In genomic region chr17:35918276-35919059, GRCm38 (mm10) we compare ENCODE assay signal across 8 mouse cellular contexts. TPM values are rescaled to one million over a fixed set of nuclear protein-coding genes. Genes with fewer than 3 reads are reported as not detected.
A peak's percentile ranks its signal among the peaks of the same experiment; 100 is the strongest.
DNase-seq lines count a peak whose midpoint lies in the region; ATAC-seq lines count a peak whose summit lies in the region.

No protein-coding gene starts in this region.

- peaks cover 25% of the 10 kb centered on the region for H3K4me1 ChIP-seq in heart, embryonic 10.5 days
- peaks cover 30% of the 10 kb centered on the region for H3K4me1 ChIP-seq in kidney, embryonic 16.5 days (ENCODE audit: insufficient read depth, low read length)

- H3K9me3 ChIP-seq in heart, embryonic 10.5 days = no peaks in the 10 kb centered on the region
- H3K9me3 ChIP-seq in kidney, embryonic 16.5 days (ENCODE audit: low read length) = no peaks in the 10 kb centered on the region

- DNase-seq in urinary bladder, postnatal 14 days (ENCODE audit: low spot score) = peak; percentile 32
- no peak for DNase-seq in urinary bladder, adult 2 months (ENCODE audit: low spot score)
- DNase-seq in cerebellum, adult 9-11 months = peak; percentile 76
- no peak for DNase-seq in heart, embryonic 10.5 days (ENCODE audit: low spot score)
- peak; percentile 65 for DNase-seq in lung, postnatal 36 days
- peak; percentile 57 for DNase-seq in splenic B cell, adult 2 months (ENCODE audit: low read depth, low spot score)
- DNase-seq in right cerebral cortex, postnatal 25 days = no peak

- no peaks in the 10 kb centered on the region for H3K27me3 ChIP-seq in heart, embryonic 10.5 days (ENCODE audit: insufficient read depth, poor library complexity, severe bottlenecking)
- no peaks in the 10 kb centered on the region for H3K27me3 ChIP-seq in kidney, embryonic 16.5 days (ENCODE audit: insufficient read depth, low read length)
- no peaks in the 10 kb centered on the region for H3K27me3 ChIP-seq in splenic B cell, adult 2 months (ENCODE audit: control insufficient read depth, insufficient read depth, low read length, poor library complexity, severe bottlenecking)

- under 1% methylated on average over 11 of the region's 11 CpGs for WGBS in heart, embryonic 10.5 days
- WGBS in kidney, embryonic 16.5 days = under 1% methylated on average over 11 of the region's 11 CpGs

- H3K4me3 ChIP-seq in heart, embryonic 10.5 days = peak overlapping the region; percentile 80
- H3K4me3 ChIP-seq in kidney, embryonic 16.5 days (ENCODE audit: low read length) = peak overlapping the region; percentile 85

- H3K9ac ChIP-seq in kidney, embryonic 16.5 days (replicated peaks; ENCODE audit: low read length) = peak overlapping the region; percentile 98

- peaks cover 27% of the 10 kb centered on the region for H3K36me3 ChIP-seq in heart, embryonic 10.5 days
- peaks cover 12% of the 10 kb centered on the region for H3K36me3 ChIP-seq in kidney, embryonic 16.5 days (ENCODE audit: insufficient read depth, low read length)
- peaks cover 13% of the 10 kb centered on the region; the same call in 1 of the 2 replicates for H3K36me3 ChIP-seq in splenic B cell, adult 2 months (ENCODE audit: control insufficient read depth, insufficient read depth, low read length, poor library complexity, severe bottlenecking)

- H3K27ac ChIP-seq in heart, embryonic 10.5 days = peak overlapping the region; percentile 98
- H3K27ac ChIP-seq in kidney, embryonic 16.5 days (ENCODE audit: low read length) = peak overlapping the region; percentile 95

- no peak for ATAC-seq in kidney, embryonic 16.5 days (ENCODE audit: low FRiP score, low TSS enrichment)

- peak overlapping the region; percentile 70 for H3K4me2 ChIP-seq in kidney, embryonic 16.5 days (replicated peaks; ENCODE audit: low read depth, low read length)

RNA-seq across cellular contexts. Expression of gene Ppp1r10, which starts 2.2 kb away (rescaled TPM):
- polyA plus RNA-seq in urinary bladder, adult 2 months (2012; rRNA removed) = 25.8 and 26.0 TPM in 2 replicates
- 37.6 and 45.2 TPM in 2 replicates for polyA plus RNA-seq in heart, embryonic 10.5 days (2016; fragmentation: Nextera tagmentation; extraction: Ambion mirVana)
- polyA plus RNA-seq in kidney, embryonic 16.5 days (2015; fragmentation: Nextera tagmentation; extraction: Ambion mirVana) = 47.2 and 54.8 TPM in 2 replicates

RNA-seq across cellular contexts. Expression of gene Mrps18b, which starts 2.3 kb away (rescaled TPM):
- polyA plus RNA-seq in urinary bladder, adult 2 months (2012; rRNA removed) = 77.9 and 90.8 TPM in 2 replicates
- polyA plus RNA-seq in heart, embryonic 10.5 days (2016; fragmentation: Nextera tagmentation; extraction: Ambion mirVana) = 99.5 and 111 TPM in 2 replicates
- polyA plus RNA-seq in kidney, embryonic 16.5 days (2015; fragmentation: Nextera tagmentation; extraction: Ambion mirVana) = 88.0 and 89.7 TPM in 2 replicates

RNA-seq across cellular contexts. Expression of gene Atat1, which starts 8.6 kb away (rescaled TPM):
- polyA plus RNA-seq in urinary bladder, adult 2 months (2012; rRNA removed) = 45.9 and 58.8 TPM in 2 replicates
- 59.4 and 78.6 TPM in 2 replicates for polyA plus RNA-seq in heart, embryonic 10.5 days (2016; fragmentation: Nextera tagmentation; extraction: Ambion mirVana)
- polyA plus RNA-seq in kidney, embryonic 16.5 days (2015; fragmentation: Nextera tagmentation; extraction: Ambion mirVana) = 82.2 and 102 TPM in 2 replicates

RNA-seq across cellular contexts. Expression of gene 2310061I04Rik, which starts 21.2 kb away (rescaled TPM):
- 29.6 and 35.9 TPM in 2 replicates for polyA plus RNA-seq in urinary bladder, adult 2 months (2012; rRNA removed)
- polyA plus RNA-seq in heart, embryonic 10.5 days (2016; fragmentation: Nextera tagmentation; extraction: Ambion mirVana) = 23.8 and 26.7 TPM in 2 replicates
- polyA plus RNA-seq in kidney, embryonic 16.5 days (2015; fragmentation: Nextera tagmentation; extraction: Ambion mirVana) = 33.3 and 36.5 TPM in 2 replicates

RNA-seq across cellular contexts. Expression of gene Dhx16, which starts 38.8 kb away (rescaled TPM):
- 53.4 and 57.7 TPM in 2 replicates for polyA plus RNA-seq in urinary bladder, adult 2 months (2012; rRNA removed)
- polyA plus RNA-seq in heart, embryonic 10.5 days (2016; fragmentation: Nextera tagmentation; extraction: Ambion mirVana) = 34.8 and 44.5 TPM in 2 replicates
- 45.1 and 48.2 TPM in 2 replicates for polyA plus RNA-seq in kidney, embryonic 16.5 days (2015; fragmentation: Nextera tagmentation; extraction: Ambion mirVana)

Comparison
In these comparisons a context has a peak if more than half of its experiments do, and no peak if none do; other contexts are left out.
1. DNase-seq: peak in urinary bladder, postnatal 14 days (single experiment), cerebellum, adult 9-11 months (single experiment), lung, postnatal 36 days (single experiment) and splenic B cell, adult 2 months (single experiment); none in urinary bladder, adult 2 months (single experiment), heart, embryonic 10.5 days (single experiment) and right cerebral cortex, postnatal 25 days (single experiment).